Mouse (Mus musculus) midbrain, embryonic 15.5 days (tissue): ENCODE data around the gene Lemd2. TPM values are rescaled to one million over a fixed set of nuclear protein-coding genes. Genes with fewer than 3 reads are reported as not detected.

Experiments
- ATAC-seq: fragments of 200-750 bp; cut with Nextera tagmentation; replicated peaks from 2 replicates; pipeline ENCODE4 v1.8.0; 2017; ENCODE audit warnings: moderate TSS enrichment
- H3K27ac ChIP-seq: fragments of 300-500 bp; sonication (generic); 2 replicates; pipeline ENCODE4 v1.5.1; 2015; ENCODE audit warnings: mild to moderate bottlenecking, inconsistent platforms
- H3K27me3 ChIP-seq: fragments of 300-500 bp; sonication (generic); replicated peaks from 2 replicates; pipeline ENCODE4 v1.6.1; 2015; ENCODE audit warnings: inconsistent platforms
- H3K36me3 ChIP-seq: fragments of 300-500 bp; sonication (generic); replicated peaks from 2 replicates; pipeline ENCODE4 v1.6.1; 2015; ENCODE audit warnings: inconsistent platforms
- H3K4me1 ChIP-seq: fragments of 300-500 bp; sonication (generic); 2 replicates; pipeline ENCODE4 v1.6.1; 2015; ENCODE audit warnings: inconsistent platforms
- H3K4me2 ChIP-seq: fragments of 300-500 bp; sonication (generic); 2 replicates; pipeline ENCODE4 v1.6.1; 2015; ENCODE audit warnings: inconsistent platforms, mild to moderate bottlenecking, moderate library complexity
- H3K4me3 ChIP-seq: fragments of 300-500 bp; sonication (generic); 2 replicates; pipeline ENCODE4 v1.5.1; 2015; ENCODE audit warnings: mild to moderate bottlenecking, inconsistent platforms
- H3K9ac ChIP-seq: fragments of 300-500 bp; sonication (generic); 2 replicates; pipeline ENCODE4 v1.6.1; 2015; ENCODE audit warnings: mild to moderate bottlenecking, inconsistent platforms
- H3K9me3 ChIP-seq: fragments of 300-500 bp; sonication (generic); 2 replicates; pipeline ENCODE4 v1.6.1; 2016; ENCODE audit warnings: inconsistent platforms
- WGBS: fragments of 180-500 bp; shearing (Covaris S2); methylation state at CpG from one replicate; pipeline ENCODE4 v1.1.7; 2015; ENCODE audit warnings: mixed read lengths; 5-methylcytosine and 5-hydroxymethylcytosine counted together
- polyA plus RNA-seq: library from polyadenylated mRNA; unstranded; fragments of >200 nt; fragmentation: Nextera tagmentation; extraction: Ambion mirVana; gene quantifications from 2 replicates; pipeline ENCODE4 v1.2.1, GENCODE M21; 2015

The Lemd2 gene
- polyA plus RNA-seq, 1 experiment from 2014 or later: 26.7 TPM

- peaks cover 18% of the 10 kb centered on the region for H3K4me1 ChIP-seq
- no peaks in the 10 kb centered on the region for H3K36me3 ChIP-seq
- no peak for ATAC-seq
- no peaks in the 10 kb centered on the region for H3K9me3 ChIP-seq
- H3K4me3 ChIP-seq: no peak overlapping the region
- WGBS: 88% methylated on average over 16 of the region's 16 CpGs
- H3K27ac ChIP-seq: no peak overlapping the region
- H3K4me2 ChIP-seq: no peak overlapping the region
- no peaks in the 10 kb centered on the region for H3K27me3 ChIP-seq
- no peak overlapping the region for H3K9ac ChIP-seq
Measured at GRCm38 (mm10) chr17:27221562-27221961, 17.3 kb upstream of the Lemd2 start.

GRCm38 (mm10) chr17:27218916-27219315 is 14.6 kb upstream of the Lemd2 start:
- H3K27me3 ChIP-seq: no peaks in the 10 kb centered on the region
- H3K9ac ChIP-seq: no peak overlapping the region
- no peak overlapping the region for H3K4me3 ChIP-seq
- H3K4me2 ChIP-seq: no peak overlapping the region
- no peak overlapping the region for H3K27ac ChIP-seq
- H3K36me3 ChIP-seq: no peaks in the 10 kb centered on the region
- H3K4me1 ChIP-seq: peaks cover 7% of the 10 kb centered on the region
- 35% methylated on average over 6 of the region's 6 CpGs for WGBS
- no peaks in the 10 kb centered on the region for H3K9me3 ChIP-seq
- no peak for ATAC-seq

DNA sequence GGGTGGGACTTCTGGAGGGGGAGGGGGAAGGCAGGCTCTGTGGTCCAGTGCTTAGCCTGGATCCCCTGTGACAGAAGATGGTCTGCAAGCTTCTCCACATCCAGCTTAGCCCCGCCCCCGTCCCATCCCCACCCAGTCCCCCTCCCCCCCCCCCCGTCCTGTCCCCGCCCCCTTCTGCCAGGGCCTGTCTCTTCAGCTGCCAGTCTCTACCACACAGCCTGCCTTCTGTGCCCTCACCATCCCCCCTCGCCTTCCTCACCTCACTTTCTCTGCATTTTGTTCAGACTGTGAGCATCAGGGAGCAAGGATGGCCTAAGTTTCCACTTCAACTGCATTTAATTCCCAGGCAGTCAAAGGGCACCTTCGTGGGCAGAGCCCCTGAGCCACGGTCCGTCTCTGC is 14.1 kb upstream of the Lemd2 start:
- H3K9me3 ChIP-seq: no peaks in the 10 kb centered on the region
- H3K36me3 ChIP-seq: no peaks in the 10 kb centered on the region
- no peaks in the 10 kb centered on the region for H3K27me3 ChIP-seq
- ATAC-seq: no peak
- no peak overlapping the region for H3K4me2 ChIP-seq
- H3K27ac ChIP-seq: no peak overlapping the region
- H3K4me1 ChIP-seq: peaks cover 7% of the 10 kb centered on the region
- no peak overlapping the region for H3K4me3 ChIP-seq
- no peak overlapping the region for H3K9ac ChIP-seq
- 55% methylated on average over 5 of the region's 8 CpGs for WGBS

- H3K9me3 ChIP-seq: no peaks in the 10 kb centered on the region
- peak; percentile 67 for ATAC-seq
- peaks cover 8% of the 10 kb centered on the region; the same call in 1 of the 2 replicates for H3K4me1 ChIP-seq
- no peak overlapping the region for H3K9ac ChIP-seq
- no peak overlapping the region for H3K4me2 ChIP-seq
- 4% methylated on average over 11 of the region's 11 CpGs for WGBS
- no peaks in the 10 kb centered on the region for H3K36me3 ChIP-seq
- no peaks in the 10 kb centered on the region for H3K27me3 ChIP-seq
- H3K27ac ChIP-seq: no peak overlapping the region
- H3K4me3 ChIP-seq: no peak overlapping the region
Measured at GRCm38 (mm10) chr17:27212768-27213525, 8.7 kb upstream of the Lemd2 start.

GRCm38 (mm10) chr17:27212006-27212405 is 7.7 kb upstream of the Lemd2 start:
- no peaks in the 10 kb centered on the region for H3K36me3 ChIP-seq
- H3K9ac ChIP-seq: no peak overlapping the region
- no peak overlapping the region for H3K4me3 ChIP-seq
- no peak overlapping the region for H3K4me2 ChIP-seq
- no peak overlapping the region for H3K27ac ChIP-seq
- ATAC-seq: no peak
- 36% methylated on average over 6 of the region's 6 CpGs for WGBS
- H3K9me3 ChIP-seq: no peaks in the 10 kb centered on the region
- H3K4me1 ChIP-seq: peaks cover 13% of the 10 kb centered on the region
- no peaks in the 10 kb centered on the region for H3K27me3 ChIP-seq

- no peak overlapping the region for H3K4me2 ChIP-seq
- no peaks in the 10 kb centered on the region for H3K9me3 ChIP-seq
- H3K4me3 ChIP-seq: no peak overlapping the region
- 70% methylated on average over 11 of the region's 11 CpGs for WGBS
- peaks cover 38% of the 10 kb centered on the region for H3K4me1 ChIP-seq
- H3K27ac ChIP-seq: no peak overlapping the region
- H3K27me3 ChIP-seq: no peaks in the 10 kb centered on the region
- no peak overlapping the region for H3K9ac ChIP-seq
- H3K36me3 ChIP-seq: no peaks in the 10 kb centered on the region
- ATAC-seq: no peak
Measured at GRCm38 (mm10) chr17:27207113-27207707, 2.9 kb upstream of the Lemd2 start.

GRCm38 (mm10) chr17:27203358-27204074 is 753 bp downstream of the Lemd2 start:
- H3K4me2 ChIP-seq: peak overlapping the region; percentile 62
- under 1% methylated on average over 74 of the region's 74 CpGs for WGBS
- peaks cover 37% of the 10 kb centered on the region for H3K4me1 ChIP-seq
- no peaks in the 10 kb centered on the region for H3K27me3 ChIP-seq
- H3K36me3 ChIP-seq: peaks cover 20% of the 10 kb centered on the region
- peak overlapping the region; percentile 82 for H3K9ac ChIP-seq
- H3K4me3 ChIP-seq: peak overlapping the region; percentile 52
- ATAC-seq: peak; percentile 61
- peak overlapping the region; percentile 98 for H3K27ac ChIP-seq
- no peaks in the 10 kb centered on the region for H3K9me3 ChIP-seq

DNA sequence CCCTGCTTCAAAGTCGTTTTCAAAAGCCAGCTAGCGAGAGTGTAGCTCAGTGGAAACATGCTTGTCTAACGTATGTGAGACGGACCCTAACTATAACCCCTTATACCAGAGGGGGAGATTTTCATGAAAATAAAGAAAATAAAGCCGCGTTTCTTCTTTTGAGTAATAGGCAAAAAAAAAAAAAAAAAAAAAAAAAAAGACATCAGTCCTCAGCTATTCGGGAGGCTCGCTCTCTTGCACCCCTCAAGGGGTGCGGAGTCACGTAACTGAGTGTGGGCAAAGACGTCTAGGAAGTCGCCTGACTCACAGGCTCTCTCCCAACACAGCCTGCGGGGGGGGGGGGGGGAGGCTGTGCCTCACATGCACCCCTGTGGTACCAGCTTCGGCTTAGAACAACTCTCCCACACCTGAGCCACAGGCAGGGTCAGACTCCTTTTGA is 1.3 kb downstream of the Lemd2 start:
- peaks cover 25% of the 10 kb centered on the region for H3K36me3 ChIP-seq
- no peaks in the 10 kb centered on the region for H3K9me3 ChIP-seq
- H3K4me3 ChIP-seq: peak overlapping the region; percentile 52
- peak overlapping the region; percentile 82 for H3K9ac ChIP-seq
- ATAC-seq: no peak
- peaks cover 37% of the 10 kb centered on the region for H3K4me1 ChIP-seq
- no peaks in the 10 kb centered on the region for H3K27me3 ChIP-seq
- WGBS: 43% methylated on average over 14 of the region's 14 CpGs
- H3K4me2 ChIP-seq: peak overlapping the region; percentile 62
- peak overlapping the region; percentile 98 for H3K27ac ChIP-seq

DNA sequence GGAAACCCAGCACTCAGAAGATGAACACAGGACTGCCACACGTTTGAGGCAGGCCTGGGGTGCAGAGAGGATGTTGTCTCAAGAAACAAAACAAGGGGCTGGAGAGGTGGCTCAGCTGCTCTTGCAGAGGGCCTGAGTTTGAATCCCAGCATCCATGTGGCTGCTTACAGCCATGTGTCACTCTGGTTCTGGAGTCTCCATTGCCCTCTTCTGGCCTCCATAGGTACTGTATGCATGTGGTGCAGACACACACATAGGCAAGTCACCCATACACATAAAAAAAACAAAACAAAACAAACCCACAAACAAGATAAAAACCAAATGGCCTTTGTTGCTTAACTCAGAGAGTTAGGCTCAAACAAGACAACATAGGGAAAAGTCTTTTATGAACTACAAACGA is 2.3 kb downstream of the Lemd2 start:
- Histone ChIP-seq H3K4me2 (no peak overlapping the region), H3K27ac (no peak overlapping the region), H3K4me1 (peaks cover 37% of the 10 kb centered on the region), H3K4me3 (no peak overlapping the region), H3K27me3 (no peaks in the 10 kb centered on the region), H3K36me3 (peaks cover 30% of the 10 kb centered on the region), H3K9me3 (no peaks in the 10 kb centered on the region), H3K9ac (no peak overlapping the region)
- no peak for ATAC-seq
- 94% methylated on average over 2 of the region's 2 CpGs for WGBS

DNA sequence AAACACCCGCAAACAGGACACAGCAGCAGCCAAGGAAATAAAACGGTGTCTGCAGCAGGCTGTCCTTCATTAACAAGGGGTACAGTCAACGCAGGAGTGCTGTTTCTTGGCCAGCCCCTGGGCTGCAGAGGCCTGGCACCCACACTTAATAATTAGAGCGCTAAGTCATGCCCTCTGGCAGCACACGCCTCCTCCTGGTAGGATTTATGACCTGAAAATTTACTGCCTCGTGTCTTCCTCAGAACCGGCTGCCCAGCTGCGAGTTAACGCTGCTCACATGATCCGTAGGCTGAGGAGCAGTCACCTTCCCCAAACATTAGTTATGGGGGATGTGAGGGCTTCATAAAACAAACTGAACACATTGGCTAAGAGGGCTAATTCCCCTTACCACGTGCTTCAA is 3.5 kb downstream of the Lemd2 start:
- 74% methylated on average over 11 of the region's 11 CpGs for WGBS

GRCm38 (mm10) chr17:27199864-27200263 is 4.4 kb downstream of the Lemd2 start:
- 76% methylated on average over 7 of the region's 7 CpGs for WGBS
- Histone ChIP-seq H3K9ac (no peak overlapping the region), H3K4me3 (no peak overlapping the region), H3K9me3 (no peaks in the 10 kb centered on the region), H3K27me3 (no peaks in the 10 kb centered on the region), H3K4me2 (no peak overlapping the region), H3K4me1 (peaks cover 43% of the 10 kb centered on the region), H3K36me3 (peaks cover 30% of the 10 kb centered on the region), H3K27ac (no peak overlapping the region)
- no peak for ATAC-seq

More for the DNA sequence above, 3.5 kb downstream of the Lemd2 start:
- Histone ChIP-seq H3K36me3 (peaks cover 30% of the 10 kb centered on the region), H3K4me1 (peaks cover 43% of the 10 kb centered on the region), H3K27me3 (no peaks in the 10 kb centered on the region), H3K9ac (no peak overlapping the region), H3K4me2 (no peak overlapping the region), H3K9me3 (no peaks in the 10 kb centered on the region), H3K27ac (no peak overlapping the region), H3K4me3 (no peak overlapping the region)
- ATAC-seq: no peak

DNA sequence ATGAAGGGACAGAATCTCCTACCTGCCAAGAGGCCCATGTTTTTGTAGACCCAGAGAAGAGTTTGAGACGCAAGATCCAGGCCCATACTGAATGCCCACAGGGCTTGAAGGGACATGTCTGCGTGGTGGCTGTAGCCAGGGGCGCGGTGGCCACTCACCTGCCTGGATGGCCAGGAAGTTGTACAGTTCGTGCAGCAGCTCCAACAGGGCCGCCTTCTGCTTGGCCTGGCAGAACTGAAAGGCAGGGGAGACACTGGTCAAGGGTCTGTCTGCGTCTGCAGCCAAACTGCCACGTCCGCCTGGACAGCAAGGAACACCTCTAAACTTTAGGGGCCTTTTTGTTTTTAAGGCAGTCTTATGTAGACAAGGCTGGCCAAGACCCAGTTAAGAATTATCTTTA is 5.1 kb downstream of the Lemd2 start:
- no peak overlapping the region for H3K9ac ChIP-seq
- peaks cover 30% of the 10 kb centered on the region for H3K36me3 ChIP-seq
- peaks cover 46% of the 10 kb centered on the region for H3K4me1 ChIP-seq
- no peaks in the 10 kb centered on the region for H3K27me3 ChIP-seq
- H3K4me3 ChIP-seq: no peak overlapping the region
- ATAC-seq: no peak
- H3K4me2 ChIP-seq: no peak overlapping the region
- over 99% methylated on average over 9 of the region's 9 CpGs for WGBS
- no peaks in the 10 kb centered on the region for H3K9me3 ChIP-seq
- no peak overlapping the region for H3K27ac ChIP-seq
